Mouse (Mus musculus) lung, adult 2 months (tissue): Measurements from ENCODE around the gene Rph3al.

ENCODE experiments used
- CTCF ChIP-seq: fragments of 200-500 bp; IDR thresholded peaks from 2 replicates; pipeline ENCODE4 v1.5.1; 2011; ENCODE audit warnings: mild to moderate bottlenecking, low read length, control low read depth; ENCODE audit not compliant: insufficient read depth
- POLR2A ChIP-seq: fragments of 200-500 bp; IDR thresholded peaks from 2 replicates; pipeline ENCODE4 v1.6.1; 2011; ENCODE audit warnings: low read depth, mild to moderate bottlenecking, control low read depth, low read length, borderline replicate concordance; ENCODE audit errors: extremely low read depth

DNA sequence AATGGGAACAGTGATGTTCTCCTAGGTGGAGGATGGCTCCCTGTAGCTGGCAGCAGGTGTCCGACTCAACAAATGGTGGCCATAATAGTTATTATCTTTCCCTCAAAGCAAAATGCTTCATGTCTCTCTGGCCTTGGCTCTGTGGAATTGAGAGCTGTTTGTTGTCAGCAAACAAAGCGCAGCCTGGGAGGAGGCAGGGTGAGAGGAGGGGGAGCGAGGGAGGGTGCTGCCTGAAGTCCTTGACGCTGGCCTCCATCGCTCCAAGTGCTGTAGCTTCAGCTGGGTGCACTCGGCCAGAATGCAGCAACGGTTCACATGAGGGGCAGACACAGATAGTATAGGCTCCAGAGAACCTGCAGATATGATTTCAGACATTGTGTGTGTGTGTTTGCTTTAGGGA is 114.7 kb downstream of the Rph3al start:
- TF ChIP-seq CTCF: no peak
- TF ChIP-seq POLR2A: no peak
